Mouse (Mus musculus): Measurements from ENCODE around the gene Cpm. TPM values are rescaled to one million over a fixed set of nuclear protein-coding genes. Genes with fewer than 3 reads are reported as not detected.

Gene Cpm
- total RNA-seq, 2 experiments from 2014 or later, result 9.3 to 10.0 TPM

DNA sequence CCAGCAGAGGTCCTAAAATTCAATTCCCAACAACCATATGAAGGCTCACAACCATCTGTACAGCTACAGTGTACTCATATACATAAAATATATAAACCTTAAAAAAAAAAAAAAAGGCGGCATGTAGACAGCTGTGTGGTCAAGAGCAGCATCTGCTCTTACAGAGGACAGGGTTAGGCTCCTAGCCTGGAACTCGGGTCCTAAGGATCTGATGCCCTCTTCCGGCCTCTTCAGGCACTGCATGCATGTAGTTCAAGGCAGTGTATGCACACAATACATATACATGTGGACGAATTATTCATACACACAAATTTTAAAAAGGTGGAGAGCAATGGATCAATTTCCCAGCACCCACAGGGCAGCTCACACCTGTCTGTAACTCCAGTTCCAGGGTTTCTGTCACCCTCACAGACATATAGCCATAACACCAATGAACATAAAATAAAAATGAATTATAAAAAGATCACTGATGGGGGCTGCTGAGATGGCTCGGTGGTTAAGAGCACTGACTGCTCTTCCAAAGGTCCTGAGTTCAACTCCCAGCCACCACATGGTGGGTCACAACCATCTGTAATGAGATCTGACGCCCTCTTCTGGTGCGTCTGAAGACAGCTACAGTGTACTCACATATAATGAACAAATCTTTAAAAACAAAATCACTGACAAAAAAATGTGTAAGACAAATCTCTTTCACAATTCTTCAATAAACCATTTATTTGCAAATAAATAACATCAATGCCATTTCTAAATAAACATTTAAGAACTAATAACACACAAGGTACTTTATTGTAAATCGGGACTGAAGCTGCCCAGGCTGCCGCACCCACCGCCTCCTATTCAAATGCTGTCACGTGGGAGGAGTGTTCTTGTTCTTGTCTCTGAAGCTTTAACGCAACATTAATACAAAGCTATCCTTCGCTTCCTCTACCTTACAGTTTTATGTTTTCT lies 59.2 kb downstream of the Cpm start:
- no peak for DNase-seq

DNA sequence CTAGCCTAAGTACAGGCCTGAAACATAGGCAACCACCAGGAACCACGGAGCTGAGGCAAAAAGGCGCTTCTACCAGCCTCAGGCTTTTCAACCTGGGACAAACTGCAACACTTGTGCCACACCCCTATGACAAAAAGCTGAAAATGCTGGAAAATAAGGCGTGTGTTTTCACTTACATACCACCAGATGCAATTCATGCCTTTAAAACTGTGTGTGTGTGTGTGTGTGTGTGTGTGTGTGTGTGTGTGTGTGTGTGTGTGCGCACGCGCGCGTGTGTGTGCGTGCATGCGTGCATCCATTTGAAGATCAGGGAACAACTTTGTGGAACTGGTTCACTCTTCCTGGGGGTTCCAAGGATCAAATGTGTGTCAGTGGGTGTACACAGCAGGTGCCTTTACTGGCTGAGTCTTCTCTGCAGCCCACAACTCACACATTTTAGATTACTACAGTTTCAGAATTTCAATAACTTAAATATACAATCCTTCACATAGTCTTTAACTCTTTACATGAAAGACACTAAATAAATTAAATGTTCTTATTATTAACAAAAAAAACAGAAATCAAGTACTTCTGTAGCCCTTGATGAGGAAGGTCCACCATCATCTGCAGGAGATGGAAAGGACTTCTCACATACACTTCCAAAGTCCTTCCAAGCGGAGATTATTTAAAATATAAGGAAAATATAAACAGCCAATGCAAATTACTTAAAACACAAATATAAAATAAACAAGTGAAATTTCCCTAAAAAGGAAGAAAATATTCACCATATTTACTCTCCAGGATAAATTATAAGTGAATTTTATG lies 60.2 kb downstream of the Cpm start:
- no peak for DNase-seq

DNA sequence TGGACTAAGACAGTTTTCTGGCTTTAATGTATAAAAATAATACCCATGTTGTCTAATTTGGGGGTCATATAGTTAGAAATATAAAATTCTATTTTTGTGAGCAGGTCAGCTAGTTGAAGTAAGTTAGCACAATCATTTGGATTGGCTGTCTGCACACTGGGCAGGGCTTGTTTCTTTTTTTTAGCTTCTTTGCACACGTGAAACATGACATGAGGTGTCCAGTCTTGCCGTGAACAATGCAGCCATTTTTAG lies 60.7 kb downstream of the Cpm start:
- DNase-seq, result no peak

DNA sequence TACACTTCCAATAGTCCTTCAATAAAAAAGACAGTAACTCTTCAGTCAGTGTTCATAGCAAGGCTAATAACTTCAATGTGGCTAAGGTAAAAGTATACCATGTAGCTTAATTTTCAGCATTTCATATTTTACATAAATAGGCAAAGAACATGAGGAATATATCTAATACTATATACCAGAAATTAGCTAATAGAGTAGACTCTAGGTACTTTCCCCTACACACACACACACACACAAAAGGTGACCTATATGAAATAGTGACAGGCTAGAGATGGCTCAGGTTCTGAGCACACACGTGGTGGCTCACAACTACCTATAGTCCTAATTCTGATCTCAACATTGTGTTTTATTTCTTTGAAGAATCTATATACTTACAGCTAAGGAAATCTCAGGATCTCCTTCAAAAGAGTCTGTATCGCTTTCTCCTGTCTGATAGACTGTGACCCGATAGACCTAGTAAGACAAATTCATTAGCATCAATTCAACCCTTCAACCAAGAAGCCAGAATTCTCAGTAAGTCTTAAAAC lies 61.5 kb downstream of the Cpm start:
- no peak for DNase-seq

DNA sequence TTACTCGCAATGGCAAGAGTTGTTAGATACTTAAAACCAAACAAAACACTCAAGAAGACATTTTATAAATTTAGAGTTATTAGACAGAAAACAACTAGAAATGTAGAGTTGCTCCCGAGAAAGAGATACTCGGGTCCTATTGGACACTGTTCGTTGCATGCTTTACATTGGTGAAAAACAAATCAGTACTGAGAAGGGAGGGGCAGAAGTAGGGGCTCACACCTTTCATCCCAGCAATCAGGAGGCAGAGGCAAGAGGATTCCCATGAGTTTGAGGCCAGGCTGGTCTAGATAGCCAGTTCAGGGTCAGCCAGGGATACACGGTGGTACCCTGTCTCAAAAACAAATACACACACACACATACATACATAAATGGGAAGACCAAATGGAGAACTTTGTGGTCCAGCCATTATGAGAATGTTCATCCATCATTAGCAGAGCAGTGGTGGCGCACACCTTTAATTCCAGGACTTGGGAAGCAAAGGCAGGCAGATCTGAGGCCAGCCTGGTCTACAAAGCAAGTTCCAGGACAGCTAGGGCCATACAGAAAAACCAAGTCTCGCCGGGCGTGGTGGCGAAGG lies 62.2 kb downstream of the Cpm start:
- no peak for DNase-seq

DNA sequence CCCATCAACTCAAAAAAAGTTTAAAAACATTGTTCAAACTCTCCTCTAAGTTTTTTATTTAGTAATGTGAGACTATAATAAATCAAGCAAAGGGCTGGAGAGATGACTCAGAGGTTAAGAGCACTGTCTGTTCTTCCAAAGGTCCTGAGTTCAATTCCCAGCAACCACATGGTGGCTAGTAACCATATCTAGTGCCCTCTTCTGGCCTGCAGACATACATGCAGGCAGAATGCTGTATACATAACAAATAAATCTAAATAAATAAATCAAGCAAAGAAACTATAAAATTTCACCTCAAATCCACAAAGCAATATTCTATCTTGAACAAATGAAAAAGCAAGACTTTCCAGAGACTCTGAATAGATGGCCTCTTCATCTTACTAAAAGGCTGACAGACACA lies 62.9 kb downstream of the Cpm start:
- no peak for DNase-seq

DNA sequence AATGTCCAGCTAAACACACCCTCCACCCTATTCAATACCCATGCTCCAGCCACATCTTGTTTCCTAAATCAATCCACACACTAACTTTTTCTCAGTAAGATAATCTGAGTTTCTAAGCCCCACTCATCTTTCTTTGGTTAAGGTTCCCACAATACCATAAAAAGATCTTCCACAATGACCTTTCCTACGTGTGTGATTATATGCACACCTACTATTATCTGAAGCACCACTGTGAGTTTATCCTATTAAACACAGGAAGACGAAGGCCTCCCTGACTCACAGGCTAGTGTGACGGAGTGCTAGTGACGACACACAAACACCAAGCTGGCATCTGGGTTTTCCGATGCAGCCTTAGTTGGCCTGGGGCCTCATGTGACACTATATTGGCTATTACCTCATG lies 63.7 kb downstream of the Cpm start:
- no peak for DNase-seq

DNA sequence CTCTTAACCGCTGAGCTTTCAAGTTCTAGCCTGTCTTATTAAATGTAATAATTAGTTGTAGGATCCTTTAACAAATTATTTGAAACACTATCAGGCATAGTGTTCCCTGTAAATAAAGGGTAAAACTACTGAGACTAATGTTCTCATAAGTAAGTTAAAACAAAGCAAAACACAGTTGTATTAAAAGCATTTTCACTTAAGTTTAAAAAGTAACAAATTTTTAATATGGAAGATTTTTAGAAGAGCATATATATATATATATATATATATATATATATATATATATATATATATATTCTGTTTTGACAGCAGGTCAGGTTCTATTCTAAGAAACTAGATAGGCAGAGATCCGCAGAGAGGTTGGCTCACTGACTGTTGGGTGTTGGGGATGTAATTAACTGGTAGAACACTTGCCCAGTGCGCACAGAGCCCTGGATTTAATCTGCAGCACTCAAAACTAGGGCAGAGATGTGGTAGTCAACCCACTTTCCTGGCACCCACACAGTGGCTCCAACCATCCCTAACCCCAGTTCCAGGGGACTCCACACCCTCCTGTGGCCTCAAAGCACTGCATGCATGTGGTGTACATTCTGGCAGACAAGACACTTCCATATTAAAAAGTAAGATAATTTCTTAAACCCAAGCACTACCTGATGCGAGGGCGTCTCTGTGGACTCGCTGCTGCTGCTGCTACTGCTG lies 65.1 kb downstream of the Cpm start:
- no peak for DNase-seq

DNA sequence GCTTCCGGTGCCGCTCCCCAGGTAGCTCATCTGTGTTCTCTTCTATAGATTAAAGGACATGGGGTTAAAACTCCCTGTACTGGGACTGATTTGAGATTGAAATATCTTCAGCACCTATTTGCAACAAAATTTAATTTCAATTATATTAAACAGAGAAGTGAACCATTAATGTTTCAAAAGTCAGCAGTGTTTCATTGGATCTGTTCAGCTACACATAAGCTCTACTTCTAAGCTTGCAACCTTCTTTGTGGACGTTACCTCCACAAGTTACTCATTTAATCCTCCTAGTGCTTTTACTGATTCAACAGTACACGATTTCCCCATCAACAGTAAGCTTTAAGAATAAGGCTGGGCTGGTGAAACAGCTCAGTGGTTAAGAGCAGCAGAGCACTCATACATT lies 65.7 kb downstream of the Cpm start:
- no peak for DNase-seq

DNA sequence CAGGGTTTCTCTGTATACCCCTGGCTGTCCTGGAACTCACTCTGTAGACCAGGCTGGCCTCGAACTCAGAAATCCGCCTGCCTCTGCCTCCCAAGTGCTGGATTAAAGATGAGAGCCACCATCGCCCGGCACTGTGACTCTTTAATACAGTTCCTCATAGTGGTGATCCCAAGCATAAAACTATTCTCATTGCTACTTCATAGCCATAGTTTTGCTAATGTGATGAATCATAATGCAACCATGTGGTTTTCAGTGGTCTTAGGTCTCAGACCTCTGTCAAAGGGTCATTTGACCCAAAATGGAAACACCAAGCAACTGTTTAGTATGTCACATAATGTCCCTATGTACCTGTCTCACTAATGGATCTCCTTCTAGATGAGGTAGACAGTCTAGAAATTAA lies 66.3 kb downstream of the Cpm start:
- DNase-seq, result no peak

DNA sequence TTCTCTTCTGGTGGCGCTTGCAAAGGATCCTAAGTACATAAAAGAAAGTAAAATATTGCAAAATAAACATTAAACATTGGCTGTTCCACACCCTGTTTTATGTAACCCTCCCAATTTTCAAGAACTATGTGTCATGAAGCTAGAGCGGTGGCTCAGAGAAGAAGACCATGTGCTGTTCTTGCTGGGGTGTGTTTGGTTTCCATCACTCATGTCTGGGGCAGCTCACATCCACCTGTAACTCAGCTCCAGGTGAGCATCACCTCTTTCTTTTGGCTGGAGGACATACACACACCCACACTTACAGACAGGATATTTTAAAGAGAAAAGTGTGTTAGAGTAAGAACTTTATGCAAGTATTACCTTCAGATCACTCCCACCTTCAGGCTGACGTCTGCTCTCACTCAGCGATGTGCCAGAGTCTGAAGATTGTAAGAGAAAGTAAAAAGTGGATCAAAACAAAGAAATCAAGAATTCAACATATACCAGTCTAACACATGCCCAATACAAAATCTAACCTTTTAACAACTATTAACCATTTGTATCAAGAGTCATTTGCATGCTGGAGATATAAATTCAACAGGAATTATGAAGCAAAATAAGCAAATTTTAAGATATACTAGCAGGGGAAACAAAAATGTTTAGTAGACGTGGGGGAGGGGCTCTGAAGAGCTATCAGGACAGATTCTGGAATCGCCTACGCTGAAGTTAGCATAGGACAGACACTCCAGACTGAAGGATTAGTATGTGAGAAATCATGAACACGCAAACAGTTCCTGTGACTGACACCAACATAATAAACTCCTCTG lies 66.9 kb downstream of the Cpm start:
- DNase-seq, result no peak

DNA sequence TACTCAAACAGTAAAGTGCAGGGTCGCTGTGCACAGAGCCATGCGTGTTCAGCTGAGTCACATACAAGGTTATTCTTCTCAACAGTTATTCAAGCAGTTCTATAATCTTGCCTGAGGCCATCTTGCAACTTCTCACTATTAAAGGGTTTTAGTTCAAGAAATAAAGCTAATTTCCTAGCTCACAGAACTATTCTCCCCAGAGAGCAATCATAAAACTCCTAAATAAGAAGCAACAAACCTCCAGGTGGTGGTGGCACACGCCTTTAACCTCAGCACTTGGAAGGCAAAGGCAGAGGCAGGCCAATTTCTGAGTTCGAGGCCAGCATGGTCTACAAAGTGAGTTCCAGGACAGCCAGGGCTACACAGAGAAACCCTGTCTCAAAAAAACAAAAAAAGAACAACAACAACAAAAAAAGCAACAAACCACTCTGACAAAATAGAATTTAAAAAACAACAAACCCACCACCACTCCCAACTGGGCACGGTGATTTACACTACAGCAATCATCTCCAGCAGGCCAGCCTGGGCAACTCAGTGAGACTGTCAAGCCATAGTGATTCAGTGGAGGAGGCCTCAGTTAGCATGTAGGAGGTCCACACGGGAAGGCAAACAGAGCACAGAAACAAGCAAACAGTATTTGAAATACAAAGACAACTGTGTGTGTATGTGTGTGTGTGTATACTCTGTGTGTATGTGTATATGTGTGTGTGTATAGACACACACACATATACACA lies 67.7 kb downstream of the Cpm start:
- DNase-seq, result no peak

DNA sequence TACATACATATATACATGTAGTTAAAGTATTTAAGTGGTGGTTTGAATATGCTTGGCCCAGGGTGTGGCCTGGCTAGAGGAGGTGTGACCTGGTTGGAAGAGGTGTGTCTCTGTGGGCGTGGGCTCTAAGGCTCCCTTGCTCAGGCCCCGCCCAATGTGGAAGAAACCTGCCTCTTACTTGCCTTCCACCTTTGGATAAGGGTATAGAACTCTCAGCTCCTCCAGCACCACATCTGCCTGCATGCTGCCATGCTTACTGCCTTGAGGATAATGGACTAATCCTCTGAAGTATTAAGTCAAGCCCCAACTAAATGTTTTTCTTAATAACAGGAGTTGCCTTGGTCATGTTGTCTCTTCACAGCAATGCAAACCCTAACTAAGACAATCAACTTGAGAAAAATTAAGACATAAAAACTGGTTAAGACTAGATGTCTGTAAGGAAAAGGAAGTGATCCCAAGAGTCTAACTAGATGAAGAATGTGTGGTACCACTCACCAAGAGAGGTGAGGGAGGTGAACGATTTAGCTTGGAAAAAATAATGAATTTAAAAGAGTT lies 68.3 kb downstream of the Cpm start:
- DNase-seq, result no peak

DNA sequence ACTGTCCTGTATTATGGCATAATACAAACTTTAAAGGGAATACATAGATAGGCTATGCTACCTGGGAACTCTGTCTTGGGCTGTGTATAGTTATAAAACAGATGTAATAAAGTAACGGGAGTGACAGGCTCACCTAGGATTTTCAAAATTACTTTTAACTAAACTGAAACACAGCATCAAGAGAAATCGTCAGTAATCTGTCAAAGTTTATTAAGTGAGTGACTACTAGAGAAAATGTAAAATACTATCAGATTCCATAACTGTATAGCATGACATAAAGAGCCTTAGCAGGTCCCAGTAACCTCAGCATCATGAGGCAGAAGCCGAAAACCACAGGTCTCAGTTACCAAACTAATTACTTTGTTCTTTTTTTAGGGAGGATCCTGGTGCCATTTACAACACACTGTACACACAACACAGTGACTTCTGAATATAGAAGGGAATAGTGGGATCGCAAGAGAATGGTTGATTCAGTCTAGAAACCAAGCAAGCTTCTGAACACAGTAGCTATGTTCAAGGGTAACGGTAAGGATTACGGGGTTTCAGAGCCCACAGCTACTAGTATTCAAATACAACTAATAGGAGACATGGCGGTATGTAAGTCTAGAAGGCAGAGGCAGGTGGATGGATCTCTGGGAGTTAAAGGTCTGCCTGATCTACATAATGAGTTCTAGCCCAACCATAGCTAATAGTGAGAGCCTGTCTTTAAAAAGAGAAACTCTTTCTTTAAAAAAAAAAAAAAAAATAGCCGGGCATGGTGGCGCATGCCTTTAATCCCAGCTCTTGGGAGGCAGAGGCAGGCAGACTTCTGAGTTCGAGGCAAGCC lies 69.2 kb downstream of the Cpm start:
- DNase-seq, result no peak

DNA sequence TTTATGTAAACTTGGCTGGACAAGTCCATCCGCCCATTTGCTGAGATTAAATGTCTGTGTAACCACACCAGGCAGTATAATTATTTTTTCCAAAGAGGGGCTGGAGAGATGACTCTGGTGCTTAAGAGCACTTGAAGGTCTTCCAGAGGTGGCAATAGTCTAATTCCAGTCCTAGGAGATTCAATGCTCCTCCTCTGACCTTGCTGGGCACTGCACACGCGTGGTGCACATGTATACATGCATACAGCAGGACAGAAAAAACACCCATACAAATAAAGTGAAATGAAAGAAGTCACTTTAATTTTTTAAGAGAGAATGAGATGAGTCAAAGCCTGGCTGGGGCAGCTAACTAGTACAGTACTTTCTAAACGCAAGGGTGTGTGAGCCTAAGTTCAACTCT lies 70.6 kb downstream of the Cpm start:
- DNase-seq, result no peak

DNA sequence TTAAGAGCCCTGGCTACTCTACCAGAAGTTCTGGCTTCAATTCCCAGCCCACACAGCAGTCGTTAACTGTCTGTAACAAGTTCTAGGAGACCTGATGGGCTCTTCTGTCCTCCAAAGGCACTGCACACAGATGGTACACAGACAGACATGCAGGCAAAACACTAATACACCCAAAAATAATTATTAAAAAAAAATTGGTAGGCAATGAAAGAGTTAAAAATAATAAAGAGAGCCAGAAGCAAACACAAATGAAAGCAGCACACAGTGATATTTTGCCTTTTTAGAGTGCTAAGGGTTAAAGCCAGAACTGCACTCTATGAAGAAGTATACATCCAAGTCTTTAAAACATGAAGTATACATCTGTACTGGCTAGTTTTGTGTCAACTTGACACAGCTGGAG lies 71.2 kb downstream of the Cpm start:
- DNase-seq, result no peak

DNA sequence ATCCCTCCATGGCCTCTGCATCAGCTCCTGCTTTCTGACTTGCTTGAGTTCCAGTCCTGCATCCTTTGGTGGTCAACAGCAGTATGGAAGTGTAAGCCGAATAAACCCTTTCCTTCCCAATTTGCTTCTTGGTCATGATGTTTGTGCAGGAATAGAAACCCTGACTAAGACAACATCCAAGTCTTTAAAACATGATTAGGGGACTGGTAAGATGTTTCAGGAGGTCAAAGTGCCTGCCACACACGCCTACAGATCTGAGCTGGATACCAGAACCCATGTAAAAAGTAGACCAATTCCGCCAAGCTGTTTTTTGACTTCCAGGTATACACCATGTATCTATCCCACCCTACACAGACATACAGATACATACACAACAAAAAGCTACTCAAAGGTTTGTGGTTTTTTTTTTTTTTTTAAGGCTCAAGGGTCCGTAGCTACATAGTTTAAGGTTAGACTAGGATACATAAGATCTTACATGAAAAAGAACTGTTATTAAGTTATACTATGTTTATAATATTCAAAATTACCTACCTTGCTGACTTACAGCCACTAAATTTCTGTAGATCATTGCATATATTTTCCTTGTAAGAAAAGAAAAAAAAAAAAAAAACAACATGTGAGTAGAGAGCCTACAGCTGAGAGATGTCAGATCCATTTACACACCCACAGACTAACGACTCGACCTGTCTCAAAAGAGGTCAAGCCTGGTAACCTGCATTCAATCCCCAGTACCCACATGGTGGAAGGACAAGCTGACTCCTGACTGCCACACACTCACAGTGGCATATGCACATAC lies 71.9 kb downstream of the Cpm start:
- DNase-seq, result no peak

DNA sequence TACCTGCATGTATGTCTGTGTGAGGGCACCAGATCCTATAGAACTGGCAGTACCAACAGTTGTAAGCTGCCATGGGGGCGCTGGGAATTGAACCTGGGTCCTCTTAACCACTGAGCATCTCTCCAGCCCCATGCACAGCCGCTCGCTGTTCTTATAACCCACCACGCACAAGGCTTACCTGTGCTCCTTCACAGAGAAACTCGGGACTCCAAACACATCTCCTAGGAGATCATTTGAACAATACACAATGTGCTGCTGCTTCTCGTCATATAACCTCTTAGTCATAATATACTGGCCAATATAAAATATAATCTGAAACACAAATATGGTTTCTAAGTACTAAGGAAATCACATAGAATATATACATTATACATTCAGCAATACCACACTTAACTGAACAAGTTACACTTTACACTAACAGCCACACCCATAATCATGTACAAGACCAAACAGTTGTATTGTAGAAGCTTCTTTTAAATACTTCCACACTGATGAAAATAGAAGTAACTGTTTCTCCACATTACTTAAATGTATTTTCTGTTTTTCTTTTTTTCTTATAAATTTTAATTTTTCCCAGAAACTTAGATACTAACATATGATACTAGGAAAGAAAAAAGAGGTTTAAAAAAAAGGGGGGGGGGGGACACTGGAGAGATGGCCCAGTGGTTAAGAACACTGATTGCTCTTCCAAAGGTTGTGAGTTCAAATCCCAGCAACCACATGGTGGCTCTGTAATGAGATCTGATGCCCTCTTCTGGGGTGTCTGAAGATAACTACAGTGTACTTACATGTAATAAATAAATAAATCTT lies 72.9 kb downstream of the Cpm start:
- DNase-seq, result no peak

Measured in gastrocnemius, postnatal 10 days (tissue).